Mouse (Mus musculus) spleen, embryonic (tissue): Measurements from ENCODE around the gene Vmp1.

Experiments
- CTCF ChIA-PET: fragments of 350-600 bp; sonication (Branson Sonifier 250); formaldehyde crosslinking; loops from one replicate; lab custom pipeline; 2022; lab: Charles Lee

Vmp1 gene

GRCm38 (mm10) chr11:86606621-86607339 lies 76.9 kb downstream of the Vmp1 start:
- CTCF ChIA-PET: no interaction called here

- CTCF ChIA-PET: interaction anchor here (0.5 kb wide), 1 partner anchor 56 kb away, joined by 8 read pairs; no protein-coding TSS in a partner anchor
Measured at GRCm38 (mm10) chr11:86604732-86605520, 78.7 kb downstream of the Vmp1 start.

- CTCF ChIA-PET: no interaction called here
Measured at GRCm38 (mm10) chr11:86604289-86604688, 79.3 kb downstream of the Vmp1 start.

- CTCF ChIA-PET: interaction anchor here (0.6 to 0.9 kb wide), 3 partner anchors 45 to 91 kb away, joined by 3 to 11 read pairs (median 3); no protein-coding TSS in a partner anchor
Measured at GRCm38 (mm10) chr11:86603719-86604118, 79.9 kb downstream of the Vmp1 start.

- CTCF ChIA-PET: interaction anchor here (0.6 kb wide), 1 partner anchor 360 kb away, joined by 7 read pairs; no protein-coding TSS in a partner anchor
Measured at GRCm38 (mm10) chr11:86602116-86602515, 81.5 kb downstream of the Vmp1 start.

GRCm38 (mm10) chr11:86600209-86600557 lies 83.5 kb downstream of the Vmp1 start:
- CTCF ChIA-PET: no interaction called here

- CTCF ChIA-PET: no interaction called here
Measured at GRCm38 (mm10) chr11:86599378-86600208, 84.0 kb downstream of the Vmp1 start.

GRCm38 (mm10) chr11:86598572-86598971 lies 85.1 kb downstream of the Vmp1 start:
- CTCF ChIA-PET: interaction anchor here (0.6 kb wide), 1 partner anchor 10 kb away, joined by 3 read pairs; no protein-coding TSS in a partner anchor

- CTCF ChIA-PET: interaction anchor here (0.6 to 1.6 kb wide), 2 partner anchors 9 to 10 kb away, joined by 3 to 5 read pairs; no protein-coding TSS in a partner anchor
Measured at GRCm38 (mm10) chr11:86598154-86598553, 85.5 kb downstream of the Vmp1 start.

GRCm38 (mm10) chr11:86596976-86597375 lies 86.7 kb downstream of the Vmp1 start:
- CTCF ChIA-PET: interaction anchor here (0.8 to 1.6 kb wide), 4 partner anchors 9 to 56 kb away, joined by 3 to 5 read pairs (median 4); no protein-coding TSS in a partner anchor

- CTCF ChIA-PET: interaction anchor here (0.8 to 1.6 kb wide), 4 partner anchors 8 to 17 kb away, joined by 3 to 5 read pairs (median 4); no protein-coding TSS in a partner anchor
Measured at GRCm38 (mm10) chr11:86596187-86596960, 87.3 kb downstream of the Vmp1 start.

GRCm38 (mm10) chr11:86595366-86595765 lies 88.3 kb downstream of the Vmp1 start:
- CTCF ChIA-PET: interaction anchor here (0.7 to 1.2 kb wide), 2 partner anchors 16 to 40 kb away, joined by 3 to 12 read pairs; no protein-coding TSS in a partner anchor

GRCm38 (mm10) chr11:86594188-86594876 lies 89.3 kb downstream of the Vmp1 start:
- CTCF ChIA-PET: no interaction called here

- CTCF ChIA-PET: interaction anchor here (0.6 to 1.4 kb wide), 3 partner anchors 12 to 24 kb away, joined by 3 to 4 read pairs (median 3); no protein-coding TSS in a partner anchor
Measured at GRCm38 (mm10) chr11:86593443-86593842, 90.2 kb downstream of the Vmp1 start.

- CTCF ChIA-PET: interaction anchor here (0.6 to 1.4 kb wide), 2 partner anchors 11 to 16 kb away, joined by 3 to 4 read pairs; no protein-coding TSS in a partner anchor
Measured at GRCm38 (mm10) chr11:86592993-86593392, 90.6 kb downstream of the Vmp1 start.

- CTCF ChIA-PET: interaction anchor here (1.4 kb wide), 1 partner anchor 10 kb away, joined by 3 read pairs; no protein-coding TSS in a partner anchor
Measured at GRCm38 (mm10) chr11:86591931-86592616, 91.6 kb downstream of the Vmp1 start.

- CTCF ChIA-PET: no interaction called here
Measured at GRCm38 (mm10) chr11:86591301-86591845, 92.3 kb downstream of the Vmp1 start.

GRCm38 (mm10) chr11:86590579-86590978 lies 93.1 kb downstream of the Vmp1 start:
- CTCF ChIA-PET: interaction anchor here (0.5 kb wide), 1 partner anchor 231 kb away, joined by 7 read pairs; no protein-coding TSS in a partner anchor
